Mouse (Mus musculus): Measurements from ENCODE around the gene Pxdn.
A peak's percentile ranks its signal among the peaks of the same experiment; 100 is the strongest.

Pxdn gene

DNA sequence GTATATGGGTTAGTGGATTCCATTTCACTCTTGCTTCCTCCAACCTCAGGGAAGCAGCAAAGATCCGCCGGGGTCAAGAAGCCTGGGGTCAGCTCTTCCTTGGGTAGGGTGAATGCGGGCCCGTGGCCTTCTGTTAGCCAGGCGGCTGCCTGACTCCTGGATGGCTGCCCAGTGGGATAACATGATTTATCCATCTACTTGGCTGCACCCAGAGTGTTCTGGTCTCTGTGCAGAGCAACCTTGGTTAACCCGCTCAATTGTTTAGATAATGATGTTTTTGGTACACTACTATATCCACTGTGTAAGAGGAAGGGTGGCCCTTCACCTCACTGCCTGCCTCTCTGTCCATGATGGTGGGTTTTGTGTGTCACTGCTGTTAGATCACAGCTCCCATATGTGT, 14.7 kb downstream of the Pxdn start:
- no peak for DNase-seq (ENCODE audit: low spot score in 2 of 2)

DNA sequence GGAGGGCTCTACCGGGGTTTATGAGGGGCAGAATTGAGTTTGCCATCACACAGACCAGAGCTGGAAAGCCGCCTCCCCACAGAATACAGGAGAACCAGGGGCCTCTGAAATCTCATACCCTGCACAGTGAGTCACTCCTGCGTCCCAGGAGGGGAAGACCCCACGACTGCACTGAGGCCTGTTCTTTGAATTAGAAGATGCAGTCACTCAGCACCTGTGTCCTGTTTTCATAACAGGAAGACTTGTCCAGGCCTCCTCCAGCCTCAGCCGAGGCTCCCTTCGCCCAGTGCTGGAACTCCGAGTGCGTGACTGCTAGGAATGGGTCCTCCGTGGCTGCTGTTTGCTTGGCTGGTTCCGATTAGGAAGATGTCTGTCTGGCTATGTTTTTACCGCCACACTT, 16.6 kb downstream of the Pxdn start:
- no peak for DNase-seq (ENCODE audit: low spot score in 2 of 2)

DNA sequence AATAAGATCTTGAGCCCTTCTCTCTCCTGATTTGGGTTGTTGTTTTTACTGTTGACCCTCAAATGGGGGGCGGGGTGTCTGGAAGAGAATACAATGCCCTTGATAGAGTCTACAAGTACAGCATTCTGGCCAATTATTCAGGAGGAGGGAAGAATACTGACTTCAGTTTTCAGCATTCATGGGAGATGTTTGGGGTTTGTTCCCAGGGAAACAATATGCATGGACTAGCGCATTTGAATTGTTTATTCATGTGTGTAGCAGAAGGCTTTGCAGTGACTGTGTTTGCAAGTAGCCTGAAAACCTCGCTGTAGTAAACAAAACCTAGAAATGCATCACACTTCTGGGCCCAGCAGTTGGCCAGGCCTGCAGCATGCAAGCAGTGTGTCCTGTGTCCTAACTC, 17.1 kb downstream of the Pxdn start:
- no peak for DNase-seq (ENCODE audit: low spot score in 2 of 2)

GRCm38 (mm10) chr12:29956969-29957368, 19.6 kb downstream of the Pxdn start:
- DNase-seq (ENCODE audit: low spot score in 2 of 2), result no peak

DNA sequence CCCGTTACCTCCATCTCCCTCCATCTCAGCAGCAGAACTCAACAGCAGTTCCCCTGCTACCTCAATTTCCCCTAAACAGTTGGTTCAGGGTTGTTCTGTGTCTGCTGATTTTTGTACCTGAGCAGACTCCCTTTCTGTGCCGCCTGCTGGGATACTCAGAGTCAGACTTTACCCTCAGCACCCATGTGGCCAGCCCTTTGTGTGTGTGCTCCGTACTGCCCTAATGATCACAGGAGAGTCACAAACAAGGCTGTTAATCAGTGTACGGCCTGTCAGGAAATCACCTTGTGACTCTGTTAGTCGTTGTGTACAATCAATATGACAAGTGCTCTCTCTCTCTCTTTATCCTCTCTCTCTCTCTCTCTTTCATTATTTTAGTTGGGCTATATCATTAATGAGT, 21.2 kb downstream of the Pxdn start:
- no peak for DNase-seq (ENCODE audit: low spot score in 2 of 2)

- no peak for DNase-seq (ENCODE audit: low spot score in 2 of 2)
Measured at GRCm38 (mm10) chr12:29961041-29961440, 23.6 kb downstream of the Pxdn start.

DNA sequence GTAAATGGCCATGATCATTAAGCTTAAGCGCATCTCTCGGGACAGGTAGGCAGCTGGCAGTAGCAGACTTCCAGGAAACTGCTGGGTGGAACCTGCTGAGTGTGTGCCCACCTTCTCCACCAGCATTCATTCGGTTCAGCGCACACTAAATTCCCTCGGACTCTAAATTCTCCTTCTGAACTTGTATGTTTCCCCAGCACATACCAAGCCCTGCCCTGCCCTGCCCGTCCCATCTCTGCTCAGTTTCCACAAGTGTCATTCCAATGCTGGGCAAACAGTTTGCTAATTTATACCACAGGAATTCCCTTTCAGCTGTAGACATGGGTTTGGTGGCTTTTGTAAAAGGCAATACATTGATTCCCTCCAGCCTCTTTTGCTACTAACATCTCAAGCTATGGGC, 27.6 kb downstream of the Pxdn start:
- no peak for DNase-seq (ENCODE audit: low spot score in 2 of 2)

GRCm38 (mm10) chr12:29971795-29972464, 34.5 kb downstream of the Pxdn start:
- no peak for DNase-seq (ENCODE audit: low spot score in 2 of 2)

DNA sequence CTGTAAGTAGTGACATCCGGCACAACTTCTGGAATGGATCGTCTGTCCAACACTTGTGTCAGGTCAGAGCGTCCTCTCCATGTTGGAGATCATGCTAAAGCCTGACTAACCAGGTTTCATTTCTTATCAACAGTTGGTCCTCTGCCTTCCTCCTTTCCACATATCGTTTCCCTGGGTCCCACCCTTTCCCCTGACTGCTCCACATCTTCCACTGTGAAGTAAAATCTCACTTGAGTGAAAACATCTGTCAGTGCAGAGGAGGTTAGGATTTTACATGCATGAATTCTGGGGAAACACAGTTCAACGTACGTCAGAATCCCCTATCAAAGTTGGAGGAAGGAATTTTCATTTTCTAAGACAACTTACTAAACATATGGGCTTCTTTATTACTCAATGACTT, 35.1 kb downstream of the Pxdn start:
- no peak for DNase-seq (ENCODE audit: low spot score in 2 of 2)

DNA sequence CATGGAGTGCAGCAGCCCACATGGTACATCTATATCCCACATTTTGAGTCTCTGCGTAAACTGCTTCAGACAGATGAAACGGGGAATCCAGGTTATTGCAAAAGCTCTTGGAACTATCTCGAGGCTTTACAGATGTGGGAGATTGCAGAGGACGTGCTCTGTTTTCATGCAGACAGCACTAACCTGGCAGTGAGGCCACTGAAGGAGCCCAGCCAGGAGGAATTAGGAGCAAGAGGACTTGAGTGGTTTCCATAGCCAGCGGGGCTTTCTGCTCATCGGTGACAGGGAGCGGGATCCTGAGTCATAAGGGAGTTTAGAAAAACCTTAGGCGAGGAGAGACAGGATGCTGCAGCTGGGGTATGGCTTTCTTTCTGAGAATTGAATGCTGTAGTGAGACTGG, 42.7 kb downstream of the Pxdn start:
- no peak for DNase-seq (ENCODE audit: low spot score in 2 of 2)

- DNase-seq (ENCODE audit: low spot score in 2 of 2), result no peak
Measured at GRCm38 (mm10) chr12:29981722-29982293, 44.4 kb downstream of the Pxdn start.

GRCm38 (mm10) chr12:29983190-29983589, 45.8 kb downstream of the Pxdn start:
- DNase-seq (ENCODE audit: low spot score in 2 of 2), result no peak

GRCm38 (mm10) chr12:29985126-29985525, 47.7 kb downstream of the Pxdn start:
- no peak for DNase-seq (ENCODE audit: low spot score in 2 of 2)

DNA sequence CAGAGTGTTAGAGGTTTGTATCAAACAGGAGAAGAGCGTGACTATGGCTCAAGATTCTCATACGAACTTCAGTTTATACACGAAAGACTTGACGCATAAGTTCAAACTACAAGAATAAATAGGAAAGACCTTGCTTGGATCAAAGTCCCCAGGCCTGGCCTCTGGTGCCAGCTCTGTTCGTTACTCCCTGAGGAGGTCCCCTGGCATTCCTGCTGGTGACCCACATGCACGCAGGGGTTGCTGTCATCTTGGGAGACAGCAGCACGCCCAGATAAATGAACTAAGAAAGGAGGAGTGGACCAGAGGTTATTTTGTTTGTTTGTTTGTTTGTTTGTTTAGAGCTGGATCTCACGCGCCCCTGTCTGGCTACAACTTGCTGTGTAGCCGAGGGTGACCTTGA, 48.8 kb downstream of the Pxdn start:
- no peak for DNase-seq (ENCODE audit: low spot score in 2 of 2)

DNA sequence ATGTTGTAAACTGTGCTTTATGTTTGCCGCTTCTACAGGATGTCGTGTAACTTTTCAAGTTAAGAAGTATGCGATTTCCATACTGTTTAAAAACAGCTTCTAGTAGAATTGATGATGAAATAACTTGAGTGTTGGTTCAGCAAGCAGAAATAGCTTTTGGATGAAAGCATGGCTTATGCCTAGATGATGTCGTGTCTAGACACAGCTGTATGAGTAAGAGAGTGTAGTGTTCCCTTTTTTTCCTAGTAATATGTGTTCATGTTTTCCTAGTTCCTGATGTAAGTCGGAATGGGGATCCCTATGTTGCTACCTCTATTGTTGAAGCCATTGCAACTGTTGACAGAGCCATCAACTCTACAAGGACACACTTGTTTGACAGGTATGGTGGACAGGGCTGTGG, 61.5 kb downstream of the Pxdn start:
- no peak for DNase-seq (ENCODE audit: low spot score in 2 of 2)

- no peak for DNase-seq (ENCODE audit: low spot score in 2 of 2)
Measured at GRCm38 (mm10) chr12:30001951-30002350, 64.5 kb downstream of the Pxdn start.

DNA sequence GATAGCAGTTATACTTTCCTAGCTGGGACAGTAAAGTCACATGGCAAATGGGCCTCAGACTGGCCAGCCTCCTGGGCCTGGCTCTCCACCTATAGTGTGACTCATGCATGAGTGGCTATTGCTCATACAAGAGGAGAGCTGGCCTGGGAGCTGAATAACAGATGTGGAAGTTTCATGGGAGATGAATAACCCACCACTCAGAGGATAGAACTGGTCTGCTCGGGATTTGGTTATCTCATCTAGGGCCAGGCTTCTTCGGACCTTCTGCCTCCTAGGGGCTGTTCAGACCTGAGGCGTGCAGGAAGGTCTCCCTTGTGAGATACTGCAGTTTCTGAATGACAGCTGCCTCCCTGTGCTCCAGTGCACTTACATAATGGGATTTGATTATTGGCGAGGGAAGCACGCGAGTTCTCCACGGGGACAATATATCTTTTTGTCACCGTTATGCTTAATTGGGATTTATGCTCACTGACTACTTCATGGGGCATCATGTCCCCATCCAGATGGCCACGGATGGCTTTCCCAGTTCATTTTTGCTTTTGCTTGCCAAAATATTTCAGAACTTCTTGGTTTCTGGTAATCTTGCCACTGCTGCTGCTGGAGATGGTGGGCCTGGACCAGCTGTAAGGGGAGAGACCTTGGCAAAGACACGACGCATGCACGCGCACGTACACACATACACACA, 66.4 kb downstream of the Pxdn start:
- no peak for DNase-seq (ENCODE audit: low spot score in 2 of 2)

DNA sequence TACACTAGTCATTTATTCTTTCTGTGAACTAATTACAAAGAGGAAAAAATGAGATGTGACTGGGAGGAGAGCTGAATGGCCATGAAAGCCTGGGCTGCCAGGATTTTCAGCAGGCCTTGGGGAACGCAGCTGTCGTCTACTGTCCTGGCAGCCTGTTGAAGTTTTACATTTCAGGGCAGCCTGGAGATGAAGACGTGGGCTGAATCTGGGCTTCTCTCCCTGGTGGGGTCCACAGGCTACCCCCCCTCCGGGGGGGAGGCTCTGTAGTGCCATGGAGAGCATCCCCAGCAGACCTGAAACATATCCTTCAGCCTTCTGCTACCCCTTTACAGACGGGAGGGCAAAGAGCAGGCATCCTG, 66.9 kb downstream of the Pxdn start:
- no peak for DNase-seq (ENCODE audit: low spot score in 2 of 2)

GRCm38 (mm10) chr12:30006586-30006985, 69.2 kb downstream of the Pxdn start:
- DNase-seq (ENCODE audit: low spot score in 2 of 2), result no peak

GRCm38 (mm10) chr12:30008741-30009140, 71.3 kb downstream of the Pxdn start:
- no peak for DNase-seq (ENCODE audit: low spot score in 2 of 2)

GRCm38 (mm10) chr12:30015501-30015900, 78.1 kb downstream of the Pxdn start:
- peak in 1 of 2 experiments; percentile 53 for DNase-seq (ENCODE audit: low spot score in 2 of 2)

DNA sequence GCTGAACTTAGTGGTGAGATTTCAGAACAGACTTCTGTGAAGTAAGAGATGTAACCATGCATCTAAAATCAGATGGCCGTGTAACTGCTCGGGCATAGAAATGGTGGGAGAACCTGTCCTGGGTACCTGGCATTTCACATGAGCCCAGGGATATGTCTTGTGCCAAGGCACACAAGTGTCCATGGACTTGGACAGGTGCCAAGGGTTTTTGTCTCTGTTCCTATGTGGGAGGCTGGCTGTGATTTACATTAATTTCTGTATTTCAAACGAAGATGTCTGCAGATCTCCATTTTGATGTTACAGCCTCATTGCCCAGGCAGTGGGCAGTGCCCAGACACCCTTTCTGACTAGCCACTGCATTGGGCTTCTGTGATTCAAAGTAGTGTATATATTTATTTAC, 79.7 kb downstream of the Pxdn start:
- DNase-seq (ENCODE audit: low spot score in 2 of 2), result no peak

- no peak for DNase-seq (ENCODE audit: low spot score in 2 of 2)
Measured at GRCm38 (mm10) chr12:30020447-30020846, 83.0 kb downstream of the Pxdn start.
